Mouse (Mus musculus): ENCODE results near the gene Vapa.

- no peak for TF ChIP-seq POLR2A (IDR thresholded peaks at IDR 0.05; ENCODE audit: borderline replicate concordance, extremely low read depth, low read depth, low read length)
- no peak for TF ChIP-seq CTCF (IDR thresholded peaks at IDR 0.05; ENCODE audit: insufficient read depth, low read length)
These were observed 34.6 kb upstream of the Vapa start for GRCm38 (mm10) chr17:65647961-65648360.

All from lung, adult 2 months (tissue).